Mouse (Mus musculus): Measurements from ENCODE around the gene Timp2. TPM values are rescaled to one million over a fixed set of nuclear protein-coding genes. Genes with fewer than 3 reads are reported as not detected.

Gene Timp2
- polyA plus RNA-seq, 1 experiment from 2014 or later: 49.4 TPM

DNA sequence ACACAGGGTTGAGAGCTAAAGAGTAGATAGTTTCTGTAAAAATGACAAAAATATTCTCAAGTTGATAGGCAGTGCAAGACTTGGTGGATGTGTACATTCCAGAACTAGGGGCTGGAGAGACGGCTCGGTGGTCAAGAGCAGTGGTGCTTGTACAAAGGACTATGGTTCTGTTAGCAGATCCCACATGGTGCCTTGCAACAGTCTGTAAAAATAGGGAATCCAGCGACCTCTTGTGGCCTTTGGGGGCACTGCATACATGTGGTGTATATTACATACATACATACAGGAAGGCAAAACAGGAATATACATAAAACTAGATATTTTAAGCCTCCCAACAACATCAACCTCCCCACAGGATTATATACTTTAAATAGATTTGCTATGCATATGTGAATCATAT is 12.8 kb upstream of the Timp2 start:
- Histone ChIP-seq H3K27me3 (peaks cover 13% of the 10 kb centered on the region; the same call in 1 of the 2 replicates), H3K4me3 (no peak overlapping the region), H3K4me2 (replicated peaks) (no peak overlapping the region), H3K27ac (replicated peaks) (no peak overlapping the region), H3K4me1 (peaks cover 1% of the 10 kb centered on the region; the same call in 1 of the 2 replicates), H3K36me3 (no peaks in the 10 kb centered on the region), H3K9ac (replicated peaks) (no peak overlapping the region), H3K9me3 (no peaks in the 10 kb centered on the region)
- ATAC-seq (ENCODE audit: low FRiP score, low read depth): no peak
- WGBS: 57% methylated on average over 3 of the region's 3 CpGs

DNA sequence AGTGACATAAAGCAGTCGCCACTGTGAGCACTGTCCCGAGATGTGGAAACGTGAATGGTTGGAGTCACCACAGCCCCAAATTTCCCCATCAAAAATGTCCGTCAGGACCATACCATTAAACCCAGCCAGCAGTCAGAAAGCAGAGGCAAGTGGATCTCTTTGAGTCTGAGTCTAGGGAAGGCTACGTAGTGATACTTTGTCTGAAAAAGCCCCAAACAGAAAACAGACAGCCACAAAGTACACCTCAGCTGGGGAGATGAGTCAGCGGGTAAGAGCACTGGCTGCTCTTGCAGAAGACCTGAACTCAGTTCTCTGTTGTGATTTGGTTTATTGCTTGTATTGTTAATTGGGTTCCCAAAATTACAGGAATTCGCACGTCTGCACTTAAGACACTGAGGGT is 11.0 kb upstream of the Timp2 start:
- Histone ChIP-seq H3K4me3 (no peak overlapping the region), H3K9ac (replicated peaks) (no peak overlapping the region), H3K27me3 (peaks cover 11% of the 10 kb centered on the region; the same call in 1 of the 2 replicates), H3K36me3 (no peaks in the 10 kb centered on the region), H3K27ac (replicated peaks) (no peak overlapping the region), H3K4me2 (replicated peaks) (no peak overlapping the region), H3K9me3 (no peaks in the 10 kb centered on the region), H3K4me1 (peaks cover 7% of the 10 kb centered on the region; the same call in 1 of the 2 replicates)
- WGBS: 72% methylated on average over 8 of the region's 8 CpGs
- ATAC-seq (ENCODE audit: low FRiP score, low read depth): no peak

DNA sequence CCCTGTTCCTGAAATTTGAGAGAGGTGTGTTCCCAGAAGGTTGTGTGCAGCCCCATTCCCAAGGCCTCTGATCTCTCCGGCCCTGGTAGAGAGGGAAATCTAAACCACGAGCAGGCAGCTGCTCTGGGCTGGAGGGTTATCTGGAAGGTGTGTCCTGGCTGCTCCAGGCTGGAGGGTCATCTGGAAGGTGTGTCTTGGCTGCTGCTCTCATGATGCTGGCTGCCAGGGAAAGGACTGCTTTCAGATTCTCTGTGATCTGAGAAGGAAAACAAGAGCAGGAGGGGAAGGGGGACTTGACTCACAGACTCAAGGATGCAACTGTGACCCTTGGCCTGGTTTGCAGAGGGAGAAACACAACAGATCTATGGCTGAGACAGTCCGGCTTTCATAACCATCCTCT is 10.6 kb upstream of the Timp2 start:
- peaks cover 7% of the 10 kb centered on the region; the same call in 1 of the 2 replicates for H3K4me1 ChIP-seq
- no peak overlapping the region for H3K9ac ChIP-seq (replicated peaks)
- WGBS: 86% methylated on average over 3 of the region's 3 CpGs
- H3K27ac ChIP-seq (replicated peaks): no peak overlapping the region
- peaks cover 7% of the 10 kb centered on the region; the same call in 1 of the 2 replicates for H3K27me3 ChIP-seq
- H3K4me3 ChIP-seq: no peak overlapping the region
- H3K36me3 ChIP-seq: no peaks in the 10 kb centered on the region
- no peaks in the 10 kb centered on the region for H3K9me3 ChIP-seq
- no peak overlapping the region for H3K4me2 ChIP-seq (replicated peaks)
- no peak for ATAC-seq (ENCODE audit: low FRiP score, low read depth)

DNA sequence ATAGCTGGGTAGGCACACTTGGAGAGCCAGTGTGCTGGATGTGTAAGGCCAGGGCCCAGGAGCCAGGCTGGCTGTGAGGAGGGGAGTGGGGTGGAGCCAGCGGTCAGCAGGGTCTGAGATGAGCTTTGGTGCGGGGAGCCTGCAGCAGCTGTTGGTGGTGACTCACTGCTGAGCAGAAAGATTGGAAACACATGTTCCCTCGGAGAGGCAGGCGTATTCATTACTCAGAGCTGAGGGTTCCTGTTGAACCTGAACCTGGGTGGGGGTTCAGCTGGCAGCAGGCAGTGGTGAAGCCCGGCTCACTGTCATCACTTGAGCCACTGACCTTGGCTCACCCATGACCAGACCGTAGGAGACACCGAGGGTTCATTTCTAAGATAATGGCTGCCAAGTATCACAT is 9.6 kb upstream of the Timp2 start:
- Histone ChIP-seq H3K4me3 (no peak overlapping the region), H3K9me3 (no peaks in the 10 kb centered on the region), H3K27me3 (peaks cover 4% of the 10 kb centered on the region; the same call in 1 of the 2 replicates), H3K27ac (replicated peaks) (no peak overlapping the region), H3K36me3 (no peaks in the 10 kb centered on the region), H3K4me2 (replicated peaks) (no peak overlapping the region), H3K4me1 (peaks cover 7% of the 10 kb centered on the region; the same call in 1 of the 2 replicates), H3K9ac (replicated peaks) (no peak overlapping the region)
- ATAC-seq (ENCODE audit: low FRiP score, low read depth): no peak
- 80% methylated on average over 7 of the region's 7 CpGs for WGBS

DNA sequence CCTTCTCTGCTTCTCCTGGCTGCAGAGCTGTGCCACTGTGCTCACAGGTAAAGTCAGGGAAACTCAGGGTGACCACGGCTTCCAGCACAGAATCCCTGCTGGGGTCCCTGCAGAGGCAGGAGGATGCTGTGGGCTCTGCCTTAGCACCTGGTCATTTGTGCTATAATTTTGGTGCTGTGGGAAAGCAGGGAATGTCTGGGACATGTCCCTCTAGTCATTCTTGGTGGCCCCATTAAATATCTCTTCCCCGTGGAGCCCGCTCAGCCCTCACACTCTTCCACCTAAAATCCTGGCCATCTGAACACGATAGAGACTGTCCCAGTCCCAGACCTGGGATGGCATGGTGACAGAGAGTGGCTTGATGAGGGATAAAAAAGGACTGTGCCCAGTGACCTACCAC is 8.5 kb upstream of the Timp2 start:
- Histone ChIP-seq H3K27ac (replicated peaks) (no peak overlapping the region), H3K4me2 (replicated peaks) (no peak overlapping the region), H3K4me3 (no peak overlapping the region), H3K27me3 (no peaks in the 10 kb centered on the region), H3K4me1 (peaks cover 7% of the 10 kb centered on the region; the same call in 1 of the 2 replicates), H3K36me3 (no peaks in the 10 kb centered on the region), H3K9me3 (no peaks in the 10 kb centered on the region), H3K9ac (replicated peaks) (no peak overlapping the region)
- 89% methylated on average over 4 of the region's 4 CpGs for WGBS
- ATAC-seq (ENCODE audit: low FRiP score, low read depth): no peak

DNA sequence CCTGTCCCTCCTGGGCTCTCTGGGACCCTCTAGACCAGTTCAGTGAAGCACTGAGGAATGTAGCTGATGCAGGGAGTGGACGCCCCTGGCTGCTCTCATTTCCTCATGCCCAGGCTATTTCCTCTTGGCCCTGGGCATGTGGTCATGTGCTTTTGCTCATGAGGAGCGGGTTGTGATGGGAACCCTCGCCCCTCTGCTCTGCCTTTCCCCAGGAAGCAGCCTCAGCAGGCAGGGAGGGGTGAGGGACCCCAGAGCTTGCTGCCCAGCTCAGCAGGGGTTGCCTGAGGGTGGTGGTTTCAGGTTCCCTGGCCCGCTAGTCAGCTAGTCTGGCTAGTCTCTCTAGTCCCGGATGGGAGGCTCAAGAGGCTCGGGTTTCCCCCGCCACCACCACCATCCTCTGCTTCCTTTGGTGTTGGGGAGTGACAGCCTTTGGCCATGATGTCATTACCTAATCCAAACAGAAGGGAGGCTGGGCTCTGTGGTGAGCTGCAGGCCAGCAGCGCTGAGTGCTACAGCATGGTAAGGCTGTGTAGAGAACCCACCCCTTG is 7.5 kb upstream of the Timp2 start:
- 7% methylated on average over 8 of the region's 8 CpGs for WGBS
- no peak for ATAC-seq (ENCODE audit: low FRiP score, low read depth)
- Histone ChIP-seq H3K4me3 (no peak overlapping the region), H3K4me1 (peaks cover 7% of the 10 kb centered on the region; the same call in 1 of the 2 replicates), H3K36me3 (no peaks in the 10 kb centered on the region), H3K9ac (replicated peaks) (0 out of 2 replicates have a peak overlapping the region, but pooled peaks have one; percentile 11), H3K27ac (replicated peaks) (no peak overlapping the region), H3K27me3 (no peaks in the 10 kb centered on the region), H3K4me2 (replicated peaks) (no peak overlapping the region), H3K9me3 (no peaks in the 10 kb centered on the region)

DNA sequence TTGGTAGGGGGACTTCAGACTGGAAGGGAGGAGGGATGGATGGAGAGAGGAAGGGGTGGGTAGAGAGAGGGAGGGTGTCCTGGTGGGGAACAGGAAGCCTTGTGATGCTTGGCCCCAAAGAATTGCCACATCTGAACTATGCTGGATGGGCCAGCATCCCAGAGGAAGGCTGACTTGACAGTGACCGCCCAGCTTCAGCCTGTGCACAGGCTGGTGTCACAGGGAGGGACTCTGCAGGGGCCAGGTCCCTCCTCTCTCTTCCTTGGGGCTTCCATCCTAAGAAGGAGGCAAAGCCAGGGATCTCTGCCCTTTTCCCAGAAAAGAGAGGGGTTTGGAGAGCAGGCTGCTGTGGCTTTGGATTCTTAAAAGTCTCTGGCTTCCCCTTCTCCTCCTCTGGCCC is 7.0 kb upstream of the Timp2 start:
- Histone ChIP-seq H3K36me3 (no peaks in the 10 kb centered on the region), H3K9ac (replicated peaks) (no peak overlapping the region), H3K27me3 (no peaks in the 10 kb centered on the region), H3K4me2 (replicated peaks) (no peak overlapping the region), H3K9me3 (no peaks in the 10 kb centered on the region), H3K27ac (replicated peaks) (no peak overlapping the region), H3K4me1 (peaks cover 7% of the 10 kb centered on the region; the same call in 1 of the 2 replicates), H3K4me3 (no peak overlapping the region)
- WGBS: 67% methylated on average over 1 of the region's 1 CpGs
- no peak for ATAC-seq (ENCODE audit: low FRiP score, low read depth)

DNA sequence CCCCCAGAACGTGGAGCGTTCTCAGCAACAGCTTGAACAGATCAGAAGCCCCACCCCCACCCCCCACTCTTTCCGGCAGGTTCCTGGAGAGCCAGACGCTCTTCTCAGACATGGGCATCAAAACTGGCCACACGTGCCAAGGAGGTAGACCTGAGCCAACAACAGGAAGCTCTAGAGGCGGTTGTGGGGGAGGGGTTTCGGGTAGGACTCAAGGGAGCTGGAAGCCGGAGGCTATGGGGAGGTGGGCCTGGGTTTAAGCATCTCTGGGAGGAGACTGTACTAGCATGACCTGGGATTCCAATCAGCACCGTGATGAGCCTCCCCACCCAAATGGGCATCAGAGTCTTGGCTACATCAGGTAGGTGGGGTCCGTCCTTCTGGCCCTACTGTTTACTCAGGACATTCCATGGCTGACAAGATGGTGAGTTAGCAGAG is 5.4 kb upstream of the Timp2 start:
- Histone ChIP-seq H3K27me3 (no peaks in the 10 kb centered on the region), H3K9me3 (no peaks in the 10 kb centered on the region), H3K9ac (replicated peaks) (no peak overlapping the region), H3K4me1 (peaks cover 7% of the 10 kb centered on the region), H3K4me3 (no peak overlapping the region), H3K4me2 (replicated peaks) (no peak overlapping the region), H3K27ac (replicated peaks) (no peak overlapping the region), H3K36me3 (no peaks in the 10 kb centered on the region)
- WGBS: 74% methylated on average over 10 of the region's 10 CpGs
- no peak for ATAC-seq (ENCODE audit: low FRiP score, low read depth)

DNA sequence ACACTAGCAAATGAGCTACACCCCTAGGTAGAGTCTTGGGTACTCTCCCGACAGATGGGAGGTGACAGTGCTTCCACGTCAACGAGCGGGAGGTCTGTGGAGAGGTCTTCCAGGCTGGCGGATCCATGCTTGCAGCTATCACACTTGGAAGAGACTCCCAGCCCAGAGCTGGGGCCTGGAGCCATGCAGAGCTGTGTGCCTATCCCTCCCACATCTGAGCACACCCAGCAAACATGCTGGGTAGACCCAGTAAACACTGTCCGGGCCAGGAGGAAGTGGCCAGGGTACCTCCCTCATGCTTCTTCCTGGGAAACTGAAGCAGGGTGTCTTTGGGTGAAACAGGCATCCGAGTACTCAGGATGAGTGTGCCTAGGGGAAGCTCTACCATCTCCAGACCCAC is 5.0 kb upstream of the Timp2 start:
- Histone ChIP-seq H3K9ac (replicated peaks) (no peak overlapping the region), H3K27ac (replicated peaks) (no peak overlapping the region), H3K36me3 (no peaks in the 10 kb centered on the region), H3K9me3 (no peaks in the 10 kb centered on the region), H3K4me3 (no peak overlapping the region), H3K27me3 (no peaks in the 10 kb centered on the region), H3K4me2 (replicated peaks) (no peak overlapping the region), H3K4me1 (peaks cover 11% of the 10 kb centered on the region)
- WGBS: 87% methylated on average over 7 of the region's 7 CpGs
- no peak for ATAC-seq (ENCODE audit: low FRiP score, low read depth)

DNA sequence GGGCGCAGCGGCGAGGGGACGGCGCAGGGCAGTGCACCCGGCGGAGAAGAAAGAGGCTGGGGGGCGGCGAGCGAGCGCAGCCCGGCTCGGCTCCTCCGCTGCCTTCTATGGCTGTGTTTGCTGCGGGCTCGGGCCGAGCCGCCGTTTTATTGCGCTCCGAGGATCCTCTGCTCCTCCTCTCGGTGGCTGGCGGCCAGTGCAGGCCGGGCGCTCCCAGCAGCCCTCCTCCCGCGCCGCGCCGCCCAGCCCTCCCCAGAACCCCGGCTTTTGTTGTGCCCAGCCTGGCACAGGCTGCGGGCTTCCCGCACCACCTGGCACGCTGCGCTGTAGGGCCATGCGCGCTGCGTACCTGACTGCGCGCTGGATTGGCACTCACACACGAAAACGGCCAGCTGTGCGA is 335 bp downstream of the Timp2 start:
- Histone ChIP-seq H3K9me3 (no peaks in the 10 kb centered on the region), H3K4me3 (peak overlapping the region; percentile 80), H3K27ac (replicated peaks) (peak overlapping the region; percentile 87), H3K36me3 (no peaks in the 10 kb centered on the region), H3K9ac (replicated peaks) (peak overlapping the region; percentile 91), H3K4me2 (replicated peaks) (peak overlapping the region; percentile 93), H3K4me1 (peaks cover 24% of the 10 kb centered on the region), H3K27me3 (0 out of 2 replicates have a peak, but pooled peaks cover 4% of the 10 kb centered on the region)
- peak; percentile 95 for ATAC-seq (ENCODE audit: low FRiP score, low read depth)
- 0% methylated on average over 28 of the region's 43 CpGs for WGBS

DNA sequence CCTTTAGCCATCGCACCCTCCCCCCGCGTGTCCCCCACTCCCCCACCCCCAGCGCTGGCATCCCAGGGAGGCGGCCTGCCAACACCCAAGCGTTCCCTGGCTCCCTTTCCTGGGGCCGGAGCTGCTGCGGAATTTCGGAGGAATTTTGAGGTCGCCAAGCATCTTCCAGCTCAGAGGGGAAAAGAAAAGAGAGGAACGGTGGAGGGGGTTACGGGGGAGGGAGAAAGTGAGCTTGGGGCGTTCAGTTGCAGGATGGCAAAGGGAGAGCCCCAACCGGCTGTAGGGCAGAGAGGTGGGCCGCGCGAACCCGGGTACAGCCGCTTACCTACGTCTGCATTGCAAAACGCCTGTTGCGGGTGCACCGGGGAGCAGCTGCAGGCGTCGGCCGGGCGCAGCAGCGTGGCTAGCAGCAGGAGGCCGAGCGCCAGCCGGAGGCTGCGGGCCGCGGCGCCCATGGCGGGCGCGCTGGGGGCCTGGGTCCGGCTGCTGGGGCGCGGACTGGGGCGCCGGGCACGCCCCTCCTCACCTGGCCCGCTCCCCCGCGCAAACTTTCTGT is 826 bp downstream of the Timp2 start:
- H3K4me3 ChIP-seq: peak overlapping the region; percentile 80
- WGBS: under 1% methylated on average over 22 of the region's 47 CpGs
- ATAC-seq (ENCODE audit: low FRiP score, low read depth): peak; percentile 65; the same call in 1 of the 2 replicates
- H3K9me3 ChIP-seq: no peaks in the 10 kb centered on the region
- peak overlapping the region; percentile 91 for H3K9ac ChIP-seq (replicated peaks)
- peak overlapping the region; percentile 93 for H3K4me2 ChIP-seq (replicated peaks)
- peak overlapping the region; percentile 87 for H3K27ac ChIP-seq (replicated peaks)
- H3K4me1 ChIP-seq: peaks cover 24% of the 10 kb centered on the region
- no peaks in the 10 kb centered on the region for H3K36me3 ChIP-seq
- 0 out of 2 replicates have a peak, but pooled peaks cover 4% of the 10 kb centered on the region for H3K27me3 ChIP-seq

DNA sequence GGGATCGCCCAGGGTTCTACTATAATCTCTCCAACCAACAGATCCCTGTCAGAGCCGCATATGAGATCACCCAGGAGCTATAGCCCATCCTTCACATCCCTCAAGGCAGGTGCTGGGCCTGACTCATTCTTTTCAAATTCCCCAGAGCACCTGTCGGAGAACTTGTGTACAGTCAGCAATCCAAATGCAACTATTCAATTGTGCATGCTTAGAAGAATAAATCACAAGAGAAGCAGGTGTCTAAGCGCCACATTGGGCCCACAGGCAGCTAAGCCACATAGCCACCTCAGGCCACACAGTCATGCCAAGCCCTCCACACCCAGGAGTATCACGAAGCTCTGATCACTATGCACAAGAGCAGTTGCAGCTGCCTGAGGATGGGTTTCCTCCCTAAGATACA is 6.0 kb downstream of the Timp2 start:
- Histone ChIP-seq H3K36me3 (no peaks in the 10 kb centered on the region), H3K27me3 (0 out of 2 replicates have a peak, but pooled peaks cover 4% of the 10 kb centered on the region), H3K9ac (replicated peaks) (no peak overlapping the region), H3K4me1 (peaks cover 31% of the 10 kb centered on the region), H3K27ac (replicated peaks) (no peak overlapping the region), H3K4me3 (no peak overlapping the region), H3K4me2 (replicated peaks) (no peak overlapping the region), H3K9me3 (no peaks in the 10 kb centered on the region)
- 91% methylated on average over 5 of the region's 5 CpGs for whole genome bisulfite sequencing
- ATAC-seq (ENCODE audit: low FRiP score, low read depth): no peak
